In genomic region chr9:122928915-122929314, GRCm38 (mm10) we compare ENCODE assay signal across 1 mouse cellular context.
TF ChIP-seq lines count a peak whose summit lies in the region.

No protein-coding gene starts in this region.

TF ChIP-seq in MEL, 35 proteins besides CTCF, POLR2A, EP300 and RAD21:
- TF ChIP-seq GATA1 (IDR thresholded peaks at IDR 0.05; ENCODE audit: low read depth, low read length) (no peak), RCOR1 (IDR thresholded peaks at IDR 0.05; ENCODE audit: low read depth, low read length) (no peak), JUND (IDR thresholded peaks at IDR 0.05; ENCODE audit: low read depth, low read length) (no peak), TCF12 (IDR thresholded peaks at IDR 0.05; ENCODE audit: low read depth, low read length) (peak; percentile 64; the same call in 1 of the 2 replicates), UBTF (IDR thresholded peaks at IDR 0.05; ENCODE audit: borderline replicate concordance, insufficient read depth, low read depth, low read length) (no peak), GABPA (IDR thresholded peaks at IDR 0.05; ENCODE audit: low read depth, low read length) (no peak)
